Mouse (Mus musculus): ENCODE results near the gene Olfr1318.

Olfr1318 gene

DNA sequence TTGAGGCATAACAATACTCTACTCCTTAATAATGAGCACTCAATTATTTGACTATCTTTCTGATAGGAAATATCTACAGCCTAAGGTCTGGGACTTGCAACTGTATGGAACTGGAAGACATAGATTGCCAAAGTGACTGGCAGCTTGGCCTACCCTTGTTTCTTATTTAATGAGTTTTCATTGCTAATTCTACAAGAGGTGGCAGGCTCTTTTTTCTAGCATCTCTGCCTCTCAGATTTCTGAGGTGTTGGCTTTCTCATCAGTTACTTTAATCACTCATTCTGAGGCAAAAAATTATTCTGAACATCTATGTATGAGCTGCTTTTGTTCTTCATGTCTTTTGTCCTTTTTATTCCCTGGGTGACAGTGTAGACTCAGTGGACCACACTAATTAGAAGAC, at the start of gene Olfr1318:
Gene Olfr1318 (plus strand): TSS at position 301 of the 400 bp plus-strand sequence.
- DNase-seq (ENCODE audit: low read depth, low spot score): no peak

GRCm38 (mm10) chr2:112115340-112115739, 38.7 kb upstream of the Olfr1318 start, which contains the start of gene Olfr1315-ps1:
Olfr1315-ps1 (minus strand) TSS chr2:112115440.
- DNase-seq (ENCODE audit: low read depth, low spot score): no peak

- DNase-seq (ENCODE audit: low read depth, low spot score): no peak
Observed at GRCm38 (mm10) chr2:112134877-112135276, 19.1 kb upstream of the Olfr1318 start, which contains the start of gene Olfr1316. Olfr1316 (minus strand) TSS chr2:112134977.

DNA sequence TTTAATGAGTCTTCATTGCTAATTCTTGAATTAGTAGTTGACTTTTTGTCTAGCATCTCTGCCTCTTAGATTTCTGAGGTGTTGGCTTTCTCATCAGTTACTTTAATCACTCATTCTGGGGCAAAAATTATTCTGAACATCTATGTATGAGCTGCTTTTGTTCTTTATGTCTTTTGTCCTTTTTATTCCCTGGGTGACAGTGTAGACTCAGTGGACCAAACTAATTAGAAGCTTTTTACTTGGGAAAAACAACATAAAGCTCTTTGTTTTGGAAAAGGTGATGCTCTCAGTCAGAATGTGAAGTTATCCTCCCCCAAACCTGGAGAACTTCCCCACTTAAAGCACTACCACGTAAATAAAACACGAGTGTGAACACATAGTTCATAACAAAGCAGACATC, 14.0 kb upstream of the Olfr1318 start, which contains the start of gene Olfr1317:
Gene Olfr1317 (plus strand): TSS at position 301 of the 400 bp plus-strand sequence.
- no peak for DNase-seq (ENCODE audit: low read depth, low spot score)

DNA sequence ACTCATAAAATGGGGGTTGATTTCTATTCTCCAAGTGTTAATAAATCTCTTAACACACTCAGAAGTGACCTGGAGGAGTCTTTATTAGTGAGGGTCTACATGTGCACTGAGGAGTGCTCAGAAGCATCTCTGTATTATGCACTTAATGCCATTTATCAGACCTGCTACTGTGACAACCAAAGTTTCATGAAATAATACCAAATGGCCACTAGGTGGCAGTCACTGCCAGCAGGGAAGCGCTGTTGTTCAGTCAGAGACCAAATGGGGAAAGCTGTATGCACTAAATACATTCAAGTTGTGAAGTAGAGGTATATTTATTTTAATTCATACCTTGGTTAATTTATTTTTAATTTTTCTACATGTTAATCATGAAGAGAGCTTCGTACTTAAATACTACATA, 42.9 kb downstream of the Olfr1318 start:
- DNase-seq (ENCODE audit: low read depth, low spot score): peak; percentile 72

DNA sequence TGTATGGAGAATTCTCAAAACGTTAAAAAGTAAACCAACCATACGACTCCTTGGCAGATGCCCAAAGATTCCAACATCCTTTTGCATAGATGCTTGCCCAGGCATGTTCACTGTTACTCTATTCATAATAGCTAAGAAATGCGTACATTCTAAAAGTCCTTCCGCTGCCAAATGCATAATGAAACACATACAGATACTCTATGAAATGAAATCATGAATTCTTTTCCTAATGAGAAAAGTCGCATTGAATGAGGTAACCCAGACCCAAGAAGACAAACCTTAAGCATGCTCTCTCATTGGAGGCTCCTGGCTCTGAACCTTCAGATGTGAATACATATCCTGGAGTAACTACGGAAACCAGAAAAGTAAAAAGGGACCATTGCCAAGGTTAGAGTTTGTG, 49.1 kb downstream of the Olfr1318 start:
- peak; percentile 8 for DNase-seq (ENCODE audit: low read depth, low spot score)
